Mouse (Mus musculus) T-helper 2 cell (primary cell): ENCODE results near the gene Cers6.

Experiments
- in situ Hi-C: fragments of 300-600 bp; cut with MboI, MseI; formaldehyde crosslinking; loops from one replicate; pipeline ENCODE4 v1.15.1; 2025; ENCODE audit warnings: high pct_unique_total_duplicates

The Cers6 gene

GRCm38 (mm10) chr2:68916299-68916698, 55.1 kb downstream of the Cers6 start:
- in situ Hi-C loops, result no loop called here

- in situ Hi-C loops, result no loop called here
These were observed 55.8 kb downstream of the Cers6 start for GRCm38 (mm10) chr2:68917010-68917409.

- in situ Hi-C loops, result no loop called here
These were observed 56.3 kb downstream of the Cers6 start for GRCm38 (mm10) chr2:68917524-68917923.

- in situ Hi-C loops, result no loop called here
These were observed 63.1 kb downstream of the Cers6 start for GRCm38 (mm10) chr2:68924344-68924743.

- in situ Hi-C loops, result no loop called here
These were observed 64.3 kb downstream of the Cers6 start for GRCm38 (mm10) chr2:68925542-68925941.

GRCm38 (mm10) chr2:68926913-68927790, 65.9 kb downstream of the Cers6 start:
- in situ Hi-C loops, result no loop called here

GRCm38 (mm10) chr2:68932240-68932639, 71.0 kb downstream of the Cers6 start:
- in situ Hi-C loops, result no loop called here

- in situ Hi-C loops, result no loop called here
These were observed 71.4 kb downstream of the Cers6 start for GRCm38 (mm10) chr2:68932656-68933055.

GRCm38 (mm10) chr2:68934651-68935050, 73.4 kb downstream of the Cers6 start:
- in situ Hi-C loops, result loop anchor here (5.0 kb wide), 1 partner anchor 72 kb away; the partner anchor contains the start of gene Cers6

GRCm38 (mm10) chr2:68935721-68936294, 74.6 kb downstream of the Cers6 start:
- in situ Hi-C loops, result loop anchor here (5.0 kb wide), 1 partner anchor 74 kb away; the partner anchor contains the start of gene Cers6

GRCm38 (mm10) chr2:68936773-68937172, 75.5 kb downstream of the Cers6 start:
- in situ Hi-C loops, result loop anchor here (5.0 kb wide), 1 partner anchor 74 kb away; the partner anchor contains the start of gene Cers6

GRCm38 (mm10) chr2:68937833-68938232, 76.6 kb downstream of the Cers6 start:
- in situ Hi-C loops, result loop anchor here (5.0 kb wide), 1 partner anchor 76 kb away; the partner anchor contains the start of gene Cers6

- in situ Hi-C loops, result no loop called here
These were observed 83.7 kb downstream of the Cers6 start for GRCm38 (mm10) chr2:68944898-68945297.

- in situ Hi-C loops, result no loop called here
These were observed 84.7 kb downstream of the Cers6 start for GRCm38 (mm10) chr2:68945976-68946375.

- in situ Hi-C loops, result no loop called here
These were observed 85.6 kb downstream of the Cers6 start for GRCm38 (mm10) chr2:68946819-68947218.

- in situ Hi-C loops, result no loop called here
These were observed 87.9 kb downstream of the Cers6 start for GRCm38 (mm10) chr2:68949137-68949536.

- in situ Hi-C loops, result no loop called here
These were observed 88.5 kb downstream of the Cers6 start for GRCm38 (mm10) chr2:68949728-68950127.

- in situ Hi-C loops, result no loop called here
These were observed 90.5 kb downstream of the Cers6 start for GRCm38 (mm10) chr2:68951706-68952105.

- in situ Hi-C loops, result no loop called here
These were observed 92.4 kb downstream of the Cers6 start for GRCm38 (mm10) chr2:68953688-68954087.

GRCm38 (mm10) chr2:68955496-68955895, 94.3 kb downstream of the Cers6 start:
- in situ Hi-C loops, result no loop called here

- in situ Hi-C loops, result no loop called here
These were observed 94.9 kb downstream of the Cers6 start for GRCm38 (mm10) chr2:68956146-68956545.

- in situ Hi-C loops, result no loop called here
These were observed 96.6 kb downstream of the Cers6 start for GRCm38 (mm10) chr2:68957831-68958230.

- in situ Hi-C loops, result no loop called here
These were observed 98.3 kb downstream of the Cers6 start for GRCm38 (mm10) chr2:68959573-68959972.
